Mouse (Mus musculus) layer of hippocampus, adult 2 months (tissue): Measurements from ENCODE around the gene Btbd1. TPM values are rescaled to one million over a fixed set of nuclear protein-coding genes. Genes with fewer than 3 reads are reported as not detected.

ENCODE experiments used
- DNase-seq, 2 experiments: peaks; one replicate each; pipeline ENCODE4 v3.0.0; 2022; ENCODE audit warnings: low spot score in 2 of 2
- H3K27ac ChIP-seq: fragments of 200-600 bp; 2 replicates; pipeline ENCODE4 v1.8.1; 2022
- H3K4me3 ChIP-seq: fragments of 200-600 bp; 2 replicates; pipeline ENCODE4 v1.8.1; 2022; ENCODE audit warnings: mild to moderate bottlenecking
- CTCF ChIP-seq: fragments of 200-600 bp; conservative IDR thresholded peaks from 2 replicates; pipeline ENCODE4 v1.8.1; 2022; ENCODE audit warnings: antibody characterized with exemption, mild to moderate bottlenecking, moderate library complexity
- long read RNA-seq, 2 experiments: library from polyadenylated mRNA; stranded (forward); transcript quantifications; one replicate each; pipeline ENCODE4 v2.0.0; 2021; ENCODE audit warnings: borderline mapping rate in 2 of 2
- total RNA-seq, 2 experiments: library from RNA; stranded (reverse); gene quantifications; 2 replicates each; pipeline ENCODE4 v1.2.3; 2021

Btbd1 gene
- 100 to 1,000 TPM in 1 of 2 experiments, 10 to 100 TPM in 1; 97.5 to 104 TPM for total RNA-seq
- long read RNA-seq, experiment 1, transcript Btbd1-201 (8 exons, 3,001 nt) = major isoform, 244 of 253 reads
- long read RNA-seq, experiment 1, partial matches to known transcripts = 3 of 253 reads
- long read RNA-seq, experiment 1, other reads (novel, unspliced or antisense) = 6 of 253 reads
- long read RNA-seq, experiment 2, transcript Btbd1-201 (8 exons, 3,001 nt) = major isoform, 348 of 364 reads
- long read RNA-seq, experiment 2, partial matches to known transcripts = 5 of 364 reads
- long read RNA-seq, experiment 2, other reads (novel, unspliced or antisense) = 11 of 364 reads

GRCm38 (mm10) chr7:81829379-81829894 lies at the start of gene Btbd1:
Btbd1 (minus strand) TSS chr7:81829431.
- TF ChIP-seq CTCF = no peak

DNA sequence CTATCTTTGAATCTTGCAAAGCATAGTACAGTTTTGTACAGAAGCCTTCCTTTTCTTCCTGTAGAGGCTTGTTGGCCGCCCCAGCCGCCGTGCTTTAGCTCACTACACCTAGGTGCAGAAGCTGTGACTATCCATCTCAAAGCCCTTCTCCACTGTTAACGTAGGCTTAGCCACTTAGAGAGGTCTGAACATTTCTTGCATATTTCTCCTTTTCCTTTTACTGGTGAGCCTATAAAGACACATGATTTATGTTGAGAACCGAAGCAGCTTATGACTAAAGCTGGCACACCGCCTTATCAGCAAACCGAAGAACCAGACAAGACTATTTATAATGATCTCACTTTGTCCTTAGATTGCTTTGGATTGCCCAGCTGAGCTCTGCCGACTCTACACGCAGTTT lies 46.1 kb upstream of the Btbd1 start:
- DNase-seq = no peak
- Histone ChIP-seq H3K27ac (no peak overlapping the region), H3K4me3 (no peak overlapping the region)
- no peak for TF ChIP-seq CTCF

More at GRCm38 (mm10) chr7:81829379-81829894, at the start of gene Btbd1:
- Histone ChIP-seq H3K27ac (peak within 1 kb of the TSS; percentile 97), H3K4me3 (peak within 1 kb of the TSS; percentile 88)
- peak; percentile 84 to 86 for DNase-seq

GRCm38 (mm10) chr7:81874636-81875035 lies 45.4 kb upstream of the Btbd1 start:
- Histone ChIP-seq H3K4me3 (no peak overlapping the region), H3K27ac (no peak overlapping the region)
- DNase-seq = no peak
- TF ChIP-seq CTCF = no peak

- Histone ChIP-seq H3K4me3 (no peak overlapping the region), H3K27ac (no peak overlapping the region)
- DNase-seq = no peak
- TF ChIP-seq CTCF = no peak
Observed at GRCm38 (mm10) chr7:81873807-81874206, 44.6 kb upstream of the Btbd1 start.

DNA sequence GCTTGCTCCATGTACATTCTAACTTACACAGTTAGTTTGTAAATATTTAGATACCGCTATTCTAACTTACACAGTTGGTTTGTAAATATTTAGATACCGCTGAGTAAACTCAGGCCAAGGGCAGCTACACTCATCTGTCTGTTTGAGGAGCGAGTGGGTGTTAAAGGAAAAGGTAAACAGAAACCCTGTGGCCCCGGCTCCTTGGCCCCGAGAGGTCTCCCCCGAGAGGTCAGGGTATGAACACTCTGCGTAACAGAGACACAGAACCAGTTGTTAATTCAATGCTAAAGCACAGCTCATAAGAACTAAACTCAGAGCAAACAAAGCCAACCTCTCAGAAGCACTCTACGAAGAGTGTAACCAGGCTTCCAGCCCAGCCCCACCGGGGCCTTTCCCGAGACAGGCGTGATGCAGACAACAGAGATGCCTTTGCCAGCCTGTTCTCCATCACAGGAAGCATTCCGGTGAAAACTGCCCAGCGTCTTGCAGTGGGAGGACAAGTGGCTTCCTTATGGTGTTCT lies 43.3 kb upstream of the Btbd1 start:
- DNase-seq = no peak
- no peak for TF ChIP-seq CTCF
- Histone ChIP-seq H3K4me3 (no peak overlapping the region), H3K27ac (no peak overlapping the region)

- DNase-seq = peak; percentile 63 to 73
- peak; percentile 92 for TF ChIP-seq CTCF
- Histone ChIP-seq H3K4me3 (no peak overlapping the region), H3K27ac (no peak overlapping the region)
Observed at GRCm38 (mm10) chr7:81868158-81868557, 38.9 kb upstream of the Btbd1 start.

GRCm38 (mm10) chr7:81867231-81867930 lies 38.1 kb upstream of the Btbd1 start:
- no peak for DNase-seq
- no peak for TF ChIP-seq CTCF
- Histone ChIP-seq H3K4me3 (no peak overlapping the region), H3K27ac (no peak overlapping the region)

DNA sequence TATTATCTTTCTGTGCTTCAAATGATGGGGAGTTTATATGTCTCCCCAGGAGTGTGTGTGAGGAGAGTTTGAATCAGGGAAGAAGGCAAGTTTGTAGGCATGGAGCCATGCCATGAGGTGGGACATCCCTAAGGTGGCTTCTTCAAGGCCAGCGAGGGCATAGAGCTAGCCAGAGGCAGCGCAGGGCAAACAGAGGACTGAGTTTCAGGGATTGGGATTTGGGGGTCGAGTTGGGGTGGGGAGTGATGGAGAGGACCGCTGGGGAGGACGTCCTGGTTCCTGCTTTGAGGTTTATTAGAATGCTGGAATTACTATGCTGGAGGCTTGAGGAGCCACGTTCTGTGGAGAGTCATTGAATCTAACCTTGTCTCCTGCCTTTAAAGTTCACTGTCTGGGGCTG lies 36.7 kb upstream of the Btbd1 start:
- H3K4me3 ChIP-seq = no peak overlapping the region
- H3K27ac ChIP-seq = no peak overlapping the region
- no peak for TF ChIP-seq CTCF
- no peak for DNase-seq

GRCm38 (mm10) chr7:81864552-81864951 lies 35.3 kb upstream of the Btbd1 start:
- Histone ChIP-seq H3K4me3 (no peak overlapping the region), H3K27ac (no peak overlapping the region)
- TF ChIP-seq CTCF = no peak
- no peak for DNase-seq

GRCm38 (mm10) chr7:81862587-81863583 lies 33.7 kb upstream of the Btbd1 start:
- no peak for DNase-seq
- H3K4me3 ChIP-seq = no peak overlapping the region; the same call in 1 of the 2 replicates
- TF ChIP-seq CTCF = no peak
- H3K27ac ChIP-seq = peak overlapping the region; percentile 53

DNA sequence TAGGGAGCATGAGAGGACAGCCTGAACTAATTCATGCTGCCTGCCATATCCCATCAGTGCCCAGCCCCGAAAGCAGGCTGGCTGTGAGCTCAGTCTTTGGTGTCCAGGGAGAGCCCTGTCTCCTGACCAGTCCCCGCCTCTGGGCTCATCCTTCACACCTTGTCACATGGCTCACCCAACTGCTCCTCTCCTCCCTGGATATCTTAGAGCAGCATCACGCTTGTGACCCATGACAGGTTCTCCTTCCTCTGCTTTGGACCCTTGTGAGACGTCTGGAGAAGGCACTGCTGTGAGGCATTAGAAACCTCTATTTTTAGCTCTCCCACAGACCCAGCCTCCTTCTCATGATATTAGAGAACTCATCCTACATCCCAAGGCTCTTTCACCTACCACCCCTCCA lies 32.7 kb upstream of the Btbd1 start:
- no peak for TF ChIP-seq CTCF
- Histone ChIP-seq H3K27ac (no peak overlapping the region), H3K4me3 (no peak overlapping the region)
- DNase-seq = no peak

- no peak for DNase-seq
- TF ChIP-seq CTCF = no peak
- H3K27ac ChIP-seq = no peak overlapping the region
- no peak overlapping the region for H3K4me3 ChIP-seq
Observed at GRCm38 (mm10) chr7:81861461-81861860, 32.2 kb upstream of the Btbd1 start.
